Mouse (Mus musculus): Measurements from ENCODE around the gene Metrnl.

GRCm38 (mm10) chr11:121652547-121653305, 48.6 kb upstream of the Metrnl start:
- TF ChIP-seq CTCF (IDR thresholded peaks at IDR 0.05; ENCODE audit: low read depth, low read length) (peak; percentile 19; the same call in 1 of the 2 replicates), TAL1 (conservative IDR thresholded peaks at IDR 0.05; ENCODE audit: low read depth, low read length) (no peak)
